Mouse (Mus musculus) MEL (cell line): ENCODE results near the gene Cldn4. TPM values are rescaled to one million over a fixed set of nuclear protein-coding genes. Genes with fewer than 3 reads are reported as not detected.
"Not testable (repeated sequence)": the region's sequence is repeated elsewhere in the genome, so short reads cannot be mapped to it uniquely, and the experiment has no call there.

Experiments
- DNase-seq: peaks from one replicate; pipeline ENCODE4 v3.0.0; 2011; ENCODE audit warnings: low read depth, low spot score
- H3K27ac ChIP-seq: 2 replicates; pipeline ENCODE4 v1.5.1; 2012; ENCODE audit warnings: low read depth, mild to moderate bottlenecking, control low read depth, low read length, moderate library complexity; ENCODE audit not compliant: control insufficient read depth
- H3K27me3 ChIP-seq, 2 experiments: fragments of 150-350 bp in 1 of 2; sonication (generic) in 1 of 2; 2 replicates each; pipeline ENCODE4 v1.6.1; 2012; ENCODE audit warnings: low read length in 2 of 2, mild to moderate bottlenecking in 2 of 2, improper control_type of control experiment in 1 of 2, moderate library complexity in 1 of 2; ENCODE audit not compliant: insufficient read depth in 2 of 2, control insufficient read depth in 1 of 2
- H3K36me3 ChIP-seq, 2 experiments: 2 replicates each; pipeline ENCODE4 v1.6.1; 2012 to 2014; ENCODE audit warnings: low read length in 2 of 2, improper control_type of control experiment in 1 of 2, inconsistent platforms in 1 of 2, mild to moderate bottlenecking in 1 of 2; ENCODE audit not compliant: insufficient read depth in 2 of 2, control insufficient read depth in 1 of 2
- H3K4me1 ChIP-seq, 2 experiments: fragments of 150-350 bp in 1 of 2; sonication (generic) in 1 of 2; 2 replicates each; pipeline ENCODE4 v1.6.1; 2012; ENCODE audit warnings: low read length in 2 of 2, improper control_type of control experiment in 1 of 2, mild to moderate bottlenecking in 1 of 2; ENCODE audit not compliant: insufficient read depth in 2 of 2, control insufficient read depth in 1 of 2
- H3K4me3 ChIP-seq, 2 experiments: fragments of 150-350 bp in 1 of 2; sonication (generic) in 1 of 2; 2 replicates each; pipeline ENCODE4 v1.5.1; 2012; ENCODE audit warnings: low read depth in 2 of 2, low read length in 2 of 2, mild to moderate bottlenecking in 2 of 2, moderate library complexity in 2 of 2, control low read depth in 1 of 2, improper control_type of control experiment in 1 of 2; ENCODE audit not compliant: control insufficient read depth in 1 of 2, insufficient read depth in 1 of 2
- H3K79me2 ChIP-seq: 2 replicates; pipeline ENCODE4 v1.6.1; 2012; ENCODE audit warnings: mild to moderate bottlenecking, low read length, moderate library complexity; ENCODE audit not compliant: control insufficient read depth, poor library complexity, insufficient read depth
- H3K9ac ChIP-seq: 2 replicates; pipeline ENCODE4 v1.6.1; 2012; ENCODE audit warnings: low read depth, mild to moderate bottlenecking, control low read depth, low read length, moderate library complexity; ENCODE audit not compliant: control insufficient read depth, poor library complexity, severe bottlenecking
- H3K9me3 ChIP-seq: fragments of 150-350 bp; sonication (generic); replicated peaks from 2 replicates; pipeline ENCODE4 v1.6.1; 2012; ENCODE audit warnings: mild to moderate bottlenecking, low read length, improper control_type of control experiment, moderate library complexity; ENCODE audit not compliant: insufficient read depth
- BHLHE40 ChIP-seq: IDR thresholded peaks from 2 replicates; pipeline ENCODE4 v1.6.1; 2012; ENCODE audit warnings: low read depth, mild to moderate bottlenecking, inconsistent platforms, low read length, improper control_type of control experiment, borderline replicate concordance
- CTCF ChIP-seq, 3 experiments: IDR thresholded peaks in 2 of 3; conservative IDR thresholded peaks in 1 of 3; 2 replicates each; pipeline ENCODE4 v1.5.1; 2011 to 2012; ENCODE audit warnings: low read length in 3 of 3, low read depth in 2 of 3, mild to moderate bottlenecking in 2 of 3, improper control_type of control experiment in 1 of 3, inconsistent platforms in 1 of 3, mixed read lengths in 1 of 3, moderate library complexity in 1 of 3; ENCODE audit not compliant: control insufficient read depth in 1 of 3, insufficient read depth in 1 of 3, poor library complexity in 1 of 3, severe bottlenecking in 1 of 3
- E2F4 ChIP-seq: IDR thresholded peaks from 2 replicates; pipeline ENCODE4 v1.6.1; 2011; ENCODE audit warnings: low read depth, low read length, improper control_type of control experiment, borderline replicate concordance
- ELF1 ChIP-seq: IDR thresholded peaks from 2 replicates; pipeline ENCODE4 v1.6.1; 2014; ENCODE audit warnings: low read depth, mild to moderate bottlenecking, inconsistent platforms, low read length, improper control_type of control experiment, moderate library complexity
- GATA1 ChIP-seq: IDR thresholded peaks from 2 replicates; pipeline ENCODE4 v1.6.1; 2011; ENCODE audit warnings: low read depth, low read length, improper control_type of control experiment
- HCFC1 ChIP-seq: IDR thresholded peaks from 2 replicates; pipeline ENCODE4 v1.6.1; 2012; ENCODE audit warnings: low read depth, mild to moderate bottlenecking, inconsistent platforms, low read length, improper control_type of control experiment, moderate library complexity
- JUND ChIP-seq: IDR thresholded peaks from 2 replicates; pipeline ENCODE4 v1.6.1; 2011; ENCODE audit warnings: low read depth, mild to moderate bottlenecking, improper control_type of control experiment, low read length
- MAX ChIP-seq: IDR thresholded peaks from 2 replicates; pipeline ENCODE4 v1.6.1; 2011; ENCODE audit warnings: low read length, improper control_type of control experiment
- MYB ChIP-seq: IDR thresholded peaks from 2 replicates; pipeline ENCODE4 v1.6.1; 2011; ENCODE audit warnings: mild to moderate bottlenecking, low read depth, low read length, improper control_type of control experiment
- MYC ChIP-seq: IDR thresholded peaks from 2 replicates; pipeline ENCODE4 v1.6.1; 2011; ENCODE audit warnings: low read depth, mild to moderate bottlenecking, low read length, improper control_type of control experiment, moderate library complexity
- NELFE ChIP-seq: IDR thresholded peaks from 2 replicates; pipeline ENCODE4 v1.6.1; 2011; ENCODE audit warnings: low read depth, low read length, improper control_type of control experiment
- RAD21 ChIP-seq: IDR thresholded peaks from 2 replicates; pipeline ENCODE4 v1.6.1; 2011; ENCODE audit warnings: mild to moderate bottlenecking, low read depth, low read length, improper control_type of control experiment
- SMC3 ChIP-seq: IDR thresholded peaks from 2 replicates; pipeline ENCODE4 v1.6.1; 2011; ENCODE audit warnings: low read depth, low read length, improper control_type of control experiment
- TAL1 ChIP-seq: IDR thresholded peaks from 2 replicates; pipeline ENCODE4 v1.6.1; 2012; ENCODE audit warnings: mild to moderate bottlenecking, inconsistent platforms, low read length, moderate library complexity, mixed read lengths
- TCF12 ChIP-seq: IDR thresholded peaks from 2 replicates; pipeline ENCODE4 v1.6.1; 2014; ENCODE audit warnings: low read depth, mild to moderate bottlenecking, inconsistent platforms, low read length, improper control_type of control experiment, moderate library complexity
- UBTF ChIP-seq: IDR thresholded peaks from 2 replicates; pipeline ENCODE4 v1.6.1; 2012; ENCODE audit warnings: low read depth, mild to moderate bottlenecking, inconsistent platforms, low read length, improper control_type of control experiment, moderate library complexity, borderline replicate concordance; ENCODE audit not compliant: insufficient read depth
- USF2 ChIP-seq, 2 experiments: IDR thresholded peaks; 2 replicates each; pipeline ENCODE4 v1.6.1; 2011 to 2012; ENCODE audit warnings: improper control_type of control experiment in 2 of 2, low read length in 2 of 2, borderline replicate concordance in 1 of 2, inconsistent platforms in 1 of 2, low read depth in 1 of 2, mild to moderate bottlenecking in 1 of 2; ENCODE audit not compliant: insufficient read depth in 1 of 2
- ZC3H11A ChIP-seq: IDR thresholded peaks from 2 replicates; pipeline ENCODE4 v1.6.1; 2012; ENCODE audit warnings: low read depth, mild to moderate bottlenecking, inconsistent platforms, low read length, improper control_type of control experiment
- ZKSCAN1 ChIP-seq: IDR thresholded peaks from 2 replicates; pipeline ENCODE4 v1.6.1; 2012; ENCODE audit warnings: low read depth, mild to moderate bottlenecking, inconsistent platforms, low read length, improper control_type of control experiment, moderate library complexity
- ZMIZ1 ChIP-seq: IDR thresholded peaks from 2 replicates; pipeline ENCODE4 v1.6.1; 2012; ENCODE audit warnings: low read depth, mild to moderate bottlenecking, inconsistent platforms, low read length, improper control_type of control experiment, moderate library complexity
- polyA plus RNA-seq, 2 experiments: library from polyadenylated mRNA; stranded (reverse) in 1 of 2; unstranded in 1 of 2; fragments of >175 nt in 1 of 2; fragments of >200 nt in 1 of 2; gene quantifications; 2 replicates each; pipeline versions ENCODE4 v1.2.1 to v1.2.4; 2012; ENCODE audit warnings: low replicate concordance in 2 of 2, low read depth in 1 of 2; ENCODE audit not compliant: insufficient read length in 2 of 2, insufficient read depth in 1 of 2, missing spikeins in 1 of 2
- total RNA-seq: library from RNA; depleted of rRNA; stranded (reverse); fragments of 300-350 nt; gene quantifications from 2 replicates; pipeline ENCODE4 v1.2.3, GENCODE M21; 2012

Cldn4 gene
- total and polyA plus RNA-seq, 3 experiments, result 0.04 to 0.08 TPM; not detected in 1

DNA sequence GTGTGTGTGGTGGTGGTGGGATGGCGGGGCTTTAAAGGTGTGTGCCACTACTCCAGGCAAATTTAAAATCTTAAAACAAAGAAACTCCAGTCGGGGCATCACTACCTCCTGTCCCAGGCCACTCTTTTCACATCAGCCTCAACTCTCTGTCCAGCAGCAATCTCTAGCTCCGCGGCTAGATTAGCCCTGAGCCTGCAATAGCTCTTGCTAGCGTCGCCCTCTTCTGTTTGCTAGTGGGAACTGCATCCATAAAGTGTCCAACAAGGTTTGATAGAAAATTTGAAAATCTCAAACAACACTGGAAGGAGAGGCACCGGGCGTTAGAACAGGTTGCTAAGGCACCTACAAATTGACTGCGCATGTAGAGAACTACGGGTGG is 18.7 kb upstream of the Cldn4 start (continued):
- TF ChIP-seq USF2 (IDR thresholded peaks at IDR 0.05; ENCODE audit: borderline replicate concordance in 1 of 2, insufficient read depth in 1 of 2, low read depth in 1 of 2, low read length in 2 of 2) (no peak), E2F4 (no peak), NELFE (0 out of 2 replicates have a peak, but pooled peaks have one; percentile 9), MYC (no peak), ZKSCAN1 (no peak), TCF12 (no peak), ELF1 (no peak), SMC3 (peak; percentile 94), ZMIZ1 (no peak), JUND (no peak), HCFC1 (no peak), RAD21 (peak; percentile 83), GATA1 (no peak), ZC3H11A (peak; percentile 92), MYB (no peak), BHLHE40 (0 out of 2 replicates have a peak, but pooled peaks have one; percentile 32), UBTF (no peak), TAL1 (no peak), MAX (no peak)
- TF ChIP-seq, all 39 proteins: peak for 8

DNA sequence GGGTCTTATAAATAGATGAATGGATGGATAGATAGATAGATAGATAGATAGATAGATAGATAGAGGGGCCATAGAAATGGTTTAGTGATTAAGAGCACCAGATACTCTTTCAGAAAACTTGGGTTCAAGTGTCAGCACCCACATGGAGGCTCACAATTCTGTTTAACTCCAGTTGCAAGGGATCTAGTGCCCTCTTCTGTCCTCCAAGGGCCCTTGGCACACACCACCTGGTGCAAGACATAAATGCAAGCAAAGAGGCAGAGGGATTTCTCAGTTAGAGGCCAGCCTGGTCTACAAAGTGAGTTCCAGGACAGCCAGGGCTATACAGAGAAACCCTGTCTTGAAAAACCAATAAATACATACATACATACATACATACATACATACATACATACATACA is 17.9 kb upstream of the Cldn4 start:
- not testable (repeated sequence) for H3K4me1 ChIP-seq, DNase-seq, H3K9me3 ChIP-seq

More for the DNA sequence above, 17.9 kb upstream of the Cldn4 start:
- not testable (repeated sequence) for H3K4me3 ChIP-seq, H3K27ac ChIP-seq, H3K27me3 ChIP-seq, H3K36me3 ChIP-seq, H3K79me2 ChIP-seq, H3K9ac ChIP-seq
- 0 out of 2 replicates have a peak, but pooled peaks have one; percentile 5 for TF ChIP-seq SMC3
- TF ChIP-seq CTCF (IDR thresholded peaks at IDR 0.05 in 2 of 3, conservative IDR thresholded peaks at IDR 0.05 in 1 of 3; ENCODE audit: control insufficient read depth in 1 of 3, insufficient read depth in 1 of 3, low read depth in 2 of 3, low read length in 3 of 3, poor library complexity in 1 of 3, severe bottlenecking in 1 of 3), result peak in 1 of 3 experiments; percentile 26; a peak in 2 of 6 replicates
- TF ChIP-seq RAD21, result peak; percentile 15
